Comparison of ENCODE assay signal across 27 mouse cellular contexts in genomic region chr13:5694626-5695025, GRCm38 (mm10).
DNase-seq lines count a peak whose midpoint lies in the region; ATAC-seq and TF ChIP-seq lines count a peak whose summit lies in the region.
"Had no signal": no experiment of that assay in that cellular context is flagged by ENCODE, and none has a peak within 500 bp of the region (broad histone marks: within the 10 kb centered on the region; RNA-seq: fewer than 3 reads in every experiment).

No protein-coding gene starts in this region.

- H3K27me3 ChIP-seq in intestine, postnatal 0 days (replicated peaks; ENCODE audit: control insufficient read depth, insufficient read depth, low read length) = no peaks in the 10 kb centered on the region
- no peaks in the 10 kb centered on the region for H3K27me3 ChIP-seq in intestine, embryonic 16.5 days (replicated peaks; ENCODE audit: control insufficient read depth, insufficient read depth, low read length)
- H3K27me3 ChIP-seq in CH12.LX (replicated peaks) = no peaks in the 10 kb centered on the region
- H3K27me3 ChIP-seq in forebrain, postnatal 0 days (ENCODE audit: insufficient read depth, low read length) = no peaks in the 10 kb centered on the region
- H3K27me3 ChIP-seq: heart, embryonic 13.5 days; limb, embryonic 15.5 days; midbrain, embryonic 12.5 days; Patski had no signal

- no peaks in the 10 kb centered on the region for H3K4me1 ChIP-seq in intestine, postnatal 0 days (replicated peaks; ENCODE audit: control insufficient read depth, insufficient read depth, low read length)
- H3K4me1 ChIP-seq in intestine, embryonic 16.5 days (ENCODE audit: control insufficient read depth, insufficient read depth, low read length) = no peaks in the 10 kb centered on the region
- H3K4me1 ChIP-seq in CH12.LX (ENCODE audit: control insufficient read depth in 1 of 2, insufficient read depth in 2 of 2) = no peaks in the 10 kb centered on the region
- H3K4me1 ChIP-seq in ES-E14 (ENCODE audit: control insufficient read depth in 2 of 2, insufficient read depth in 2 of 2, low read length in 2 of 2, poor library complexity in 1 of 2) = peaks cover 5 to 9% of the 10 kb centered on the region in 2 experiments; a peak in 2 of 4 replicates
- H3K4me1 ChIP-seq in forebrain, postnatal 0 days (ENCODE audit: insufficient read depth) = no peaks in the 10 kb centered on the region
- H3K4me1 ChIP-seq: heart, embryonic 13.5 days; midbrain, embryonic 12.5 days had no signal

- H3K9me3 ChIP-seq in intestine, postnatal 0 days (ENCODE audit: control insufficient read depth) = no peaks in the 10 kb centered on the region
- H3K9me3 ChIP-seq in intestine, embryonic 16.5 days (ENCODE audit: control insufficient read depth, low read length) = no peaks in the 10 kb centered on the region
- no peaks in the 10 kb centered on the region for H3K9me3 ChIP-seq in CH12.LX (replicated peaks; ENCODE audit: low read length)
- H3K9me3 ChIP-seq in ES-E14 (ENCODE audit: control insufficient read depth, insufficient read depth, low read depth, low read length) = no peaks in the 10 kb centered on the region
- no peaks in the 10 kb centered on the region for H3K9me3 ChIP-seq in forebrain, postnatal 0 days (ENCODE audit: low read length)
- H3K9me3 ChIP-seq: limb, embryonic 15.5 days had no signal

- 0 out of 2 replicates have a peak, but pooled peaks have one; percentile 19 for TF ChIP-seq CTCF in intestine, postnatal 0 days (IDR thresholded peaks at IDR 0.05; ENCODE audit: low read depth)
- peak in 1 of 2 experiments; percentile 49; a peak in 2 of 4 replicates for TF ChIP-seq CTCF in CH12.LX (conservative IDR thresholded peaks at IDR 0.05 in 1 of 2, IDR thresholded peaks at IDR 0.05 in 1 of 2; ENCODE audit: low read depth in 2 of 2, low read length in 2 of 2)
- no peak for TF ChIP-seq CTCF in forebrain, postnatal 0 days (IDR thresholded peaks at IDR 0.05; ENCODE audit: low read depth)

- no peak for ATAC-seq in intestine, postnatal 0 days
- ATAC-seq in intestine, embryonic 16.5 days = no peak
- ATAC-seq in megakaryocyte progenitor cell, adult 5-6 weeks (replicated peaks; ENCODE audit: poor library complexity) = 0 out of 2 replicates have a peak, but pooled peaks have one; percentile 37
- ATAC-seq in forebrain, postnatal 0 days = no peak
- ATAC-seq: activated CD4-positive, CD25-positive, alpha-beta regulatory T cell, adult 4 months; forebrain, embryonic 16.5 days; hindbrain, postnatal 0 days; Patski had no signal

- no peak overlapping the region for H3K9ac ChIP-seq in intestine, postnatal 0 days (ENCODE audit: low read depth, low read length)
- no peak overlapping the region for H3K9ac ChIP-seq in intestine, embryonic 16.5 days (ENCODE audit: low read depth, low read length)
- H3K9ac ChIP-seq in CH12.LX (ENCODE audit: insufficient read depth, low read depth) = no peak overlapping the region
- H3K9ac ChIP-seq in ES-E14 (ENCODE audit: insufficient read depth, low read depth, low read length, poor library complexity, severe bottlenecking) = no peak overlapping the region
- H3K9ac ChIP-seq in forebrain, postnatal 0 days = no peak overlapping the region
- H3K9ac ChIP-seq: heart, embryonic 13.5 days; limb, embryonic 15.5 days; midbrain, embryonic 12.5 days had no signal

- 95% methylated on average over 8 of the region's 8 CpGs for WGBS in intestine, postnatal 0 days
- WGBS in intestine, embryonic 16.5 days = 97% methylated on average over 8 of the region's 8 CpGs
- WGBS in forebrain, postnatal 0 days = 86% methylated on average over 8 of the region's 8 CpGs

- no peak overlapping the region for H3K4me3 ChIP-seq in intestine, postnatal 0 days (ENCODE audit: low read depth, low read length)
- H3K4me3 ChIP-seq in intestine, embryonic 16.5 days (ENCODE audit: low read length) = no peak overlapping the region
- H3K4me3 ChIP-seq in CH12.LX (replicated peaks in 1 of 3; ENCODE audit: low read depth in 2 of 3, low read length in 2 of 3, poor library complexity in 1 of 3) (no peak overlapping the region), ES-E14 (ENCODE audit: insufficient read depth in 1 of 2, low read depth in 1 of 2, low read length in 2 of 2, poor library complexity in 1 of 2, severe bottlenecking in 1 of 2) (no peak overlapping the region)
- H3K4me3 ChIP-seq in forebrain, postnatal 0 days (ENCODE audit: low read depth, low read length) = no peak overlapping the region
- H3K4me3 ChIP-seq: forebrain, embryonic 10.5 days; heart, embryonic 13.5 days; left cerebral cortex, adult 2 months; limb, embryonic 15.5 days; midbrain, embryonic 12.5 days had no signal

- DNase-seq in CH12.LX (ENCODE audit: extremely low read depth) (no peak), ES-E14 (ENCODE audit: low read depth, low spot score) (no peak)
- DNase-seq in right cerebral cortex, postnatal 36 days (ENCODE audit: low spot score in 2 of 2) = no peak
- DNase-seq in forebrain, postnatal 0 days = no peak
- DNase-seq: adrenal gland, postnatal 10 days; cerebellum, adult 9-11 months; gastrocnemius, postnatal 14 days; heart, adult 11 months; heart, postnatal 14 days; kidney, adult 11 months; layer of hippocampus, adult 9-11 months; left cerebral cortex, postnatal 4 days; lung, adult 18-20 months; lung, postnatal 10 days had no signal

- no peak for TF ChIP-seq EP300 in CH12.LX (IDR thresholded peaks at IDR 0.05; ENCODE audit: low read length)

- H3K79me2 ChIP-seq in CH12.LX (replicated peaks; ENCODE audit: control insufficient read depth, extremely low read depth, insufficient read depth, poor library complexity, severe bottlenecking) = no peaks in the 10 kb centered on the region

- H3K36me3 ChIP-seq in intestine, postnatal 0 days (ENCODE audit: control insufficient read depth, insufficient read depth) = no peaks in the 10 kb centered on the region
- H3K36me3 ChIP-seq in intestine, embryonic 16.5 days (ENCODE audit: control insufficient read depth, insufficient read depth, low read length) = no peaks in the 10 kb centered on the region
- H3K36me3 ChIP-seq in CH12.LX (replicated peaks in 1 of 2; ENCODE audit: control insufficient read depth in 1 of 2, insufficient read depth in 1 of 2, low read length in 1 of 2) (no peaks in the 10 kb centered on the region), ES-E14 (ENCODE audit: control insufficient read depth, insufficient read depth, low read length, poor library complexity, severe bottlenecking) (peaks cover 3% of the 10 kb centered on the region; the same call in 1 of the 2 replicates)
- no peaks in the 10 kb centered on the region for H3K36me3 ChIP-seq in forebrain, postnatal 0 days (ENCODE audit: insufficient read depth)
- H3K36me3 ChIP-seq: forebrain, embryonic 10.5 days; heart, embryonic 13.5 days; limb, embryonic 15.5 days; midbrain, embryonic 12.5 days had no signal

- no peak for TF ChIP-seq POLR2A in CH12.LX (IDR thresholded peaks at IDR 0.05; ENCODE audit: low read depth, low read length)

- in situ Hi-C loops in CH12.LX (cut with MboI; ENCODE audit: low pct_ligation_motif_present, low pct_unique_long_range_greater_than_20kb, low sequenced_read_pairs) = no loop called here
- in situ Hi-C loops in ES-E14 (cut with MboI; ENCODE audit: low sequenced_read_pairs in 2 of 2, unreplicated experiment in 2 of 2) = loop anchor here in 1 of 2 experiments (10.0 kb wide), 1 partner anchor 170 kb away; the partner anchor contains the start of gene Klf6

- TF ChIP-seq RAD21 in CH12.LX (IDR thresholded peaks at IDR 0.05; ENCODE audit: low read depth, low read length) = peak; percentile 29

- H3K4me2 ChIP-seq in intestine, postnatal 0 days (replicated peaks; ENCODE audit: low read depth) = no peak overlapping the region
- no peak overlapping the region for H3K4me2 ChIP-seq in intestine, embryonic 16.5 days (ENCODE audit: low read depth, low read length)
- H3K4me2 ChIP-seq in CH12.LX (ENCODE audit: insufficient read depth, low read depth, poor library complexity, severe bottlenecking) = no peak overlapping the region
- no peak overlapping the region for H3K4me2 ChIP-seq in forebrain, postnatal 0 days (ENCODE audit: low read depth)
- H3K4me2 ChIP-seq: heart, embryonic 13.5 days; limb, embryonic 15.5 days; midbrain, embryonic 12.5 days had no signal

- H3K27ac ChIP-seq in intestine, postnatal 0 days (ENCODE audit: low read depth, low read length) = no peak overlapping the region
- H3K27ac ChIP-seq in intestine, embryonic 16.5 days (ENCODE audit: low read length) = no peak overlapping the region
- no peak overlapping the region for H3K27ac ChIP-seq in CH12.LX (ENCODE audit: insufficient read depth, low read depth)
- peak overlapping the region; percentile 91 for H3K27ac ChIP-seq in ES-E14 (ENCODE audit: insufficient read depth, low read depth, low read length, poor library complexity, severe bottlenecking)
- H3K27ac ChIP-seq in forebrain, postnatal 0 days (ENCODE audit: low read depth, low read length) = no peak overlapping the region
- H3K27ac ChIP-seq: forebrain, embryonic 10.5 days; heart, embryonic 13.5 days; hindbrain, postnatal 0 days; kidney, postnatal 0 days; left cerebral cortex, adult 2 months; limb, embryonic 15.5 days; midbrain, embryonic 12.5 days had no signal

- dilution Hi-C loops in CH12.LX (cut with MboI; ENCODE audit: extremely low pct_ligation_motif_present, extremely low pct_unique_long_range_greater_than_20kb, low sequenced_read_pairs) = no loop called here

TF ChIP-seq in CH12.LX, 34 proteins besides CTCF, POLR2A, EP300 and RAD21:
- TF ChIP-seq CHD1 (IDR thresholded peaks at IDR 0.05; ENCODE audit: low read depth, low read length) (no peak), ZNF384 (IDR thresholded peaks at IDR 0.05; ENCODE audit: low read depth, low read length) (no peak), ZMIZ1 (IDR thresholded peaks at IDR 0.05; ENCODE audit: low read depth, low read length) (no peak), E2F4 (IDR thresholded peaks at IDR 0.05; ENCODE audit: insufficient replicate concordance, low read depth, low read length) (no peak), SMC3 (IDR thresholded peaks at IDR 0.05; ENCODE audit: low read depth, low read length) (peak; percentile 60)

TF ChIP-seq in ES-E14, 5 proteins besides CTCF, POLR2A, EP300 and RAD21:
- TF ChIP-seq ZC3H11A (IDR thresholded peaks at IDR 0.05; ENCODE audit: borderline replicate concordance, low read depth, low read length) (no peak), ZNF384 (IDR thresholded peaks at IDR 0.05; ENCODE audit: low read depth, low read length) (no peak), HCFC1 (IDR thresholded peaks at IDR 0.05; ENCODE audit: borderline replicate concordance, insufficient read depth, low read length) (no peak), CHD2 (IDR thresholded peaks at IDR 0.05; ENCODE audit: low read depth, low read length) (no peak), MAFK (IDR thresholded peaks at IDR 0.05; ENCODE audit: insufficient read depth, low read depth, low read length) (no peak)
